Mouse (Mus musculus): ENCODE measurements around the gene Slc35g3.

DNA sequence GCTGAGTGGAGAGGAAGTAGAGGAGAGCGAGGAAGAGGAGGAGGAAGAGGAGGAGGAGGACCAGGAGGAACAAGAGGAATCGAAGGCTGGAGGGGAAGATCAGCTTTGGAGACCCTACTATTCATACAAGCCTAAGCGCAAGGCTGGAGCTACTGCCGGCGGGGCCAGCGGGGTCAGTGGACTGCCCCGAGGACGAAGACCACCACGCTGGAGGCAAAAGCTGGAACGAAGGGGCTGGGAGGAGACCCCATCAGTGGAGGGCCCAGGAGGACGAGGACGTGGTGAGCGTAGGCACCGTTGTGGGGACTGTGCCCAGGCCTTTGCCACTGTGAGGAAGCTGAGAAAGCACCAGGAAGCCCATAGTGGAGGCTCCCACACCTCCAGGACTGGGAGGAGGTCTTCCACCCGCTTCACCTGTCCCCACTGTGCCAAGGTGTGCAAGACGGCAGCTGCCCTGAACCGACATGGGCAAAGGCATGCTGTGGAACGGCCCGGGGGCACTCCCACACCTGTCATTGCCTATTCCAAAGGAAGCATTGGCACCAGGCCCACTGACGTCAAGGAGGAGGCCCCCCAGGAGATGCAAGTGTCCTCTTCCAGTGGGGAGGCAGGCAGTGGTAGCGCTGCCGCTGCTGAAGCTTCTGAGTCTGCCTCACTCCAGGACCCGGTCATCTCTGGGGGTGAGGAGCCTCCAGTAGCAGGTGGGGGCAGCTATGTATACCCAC lies 16.7 kb upstream of the Slc35g3 start:
- TF ChIP-seq CTCF (IDR thresholded peaks at IDR 0.05; ENCODE audit: low read depth, low read length) (no peak), TAL1 (conservative IDR thresholded peaks at IDR 0.05; ENCODE audit: low read depth, low read length) (no peak)

Measured in G1E (cell line).